Mouse (Mus musculus): ENCODE measurements around the gene Cfap299. TPM values are rescaled to one million over a fixed set of nuclear protein-coding genes. Genes with fewer than 3 reads are reported as not detected.

The Cfap299 gene
- polyA plus RNA-seq, 1 experiment from 2014 or later: 0.35 TPM

DNA sequence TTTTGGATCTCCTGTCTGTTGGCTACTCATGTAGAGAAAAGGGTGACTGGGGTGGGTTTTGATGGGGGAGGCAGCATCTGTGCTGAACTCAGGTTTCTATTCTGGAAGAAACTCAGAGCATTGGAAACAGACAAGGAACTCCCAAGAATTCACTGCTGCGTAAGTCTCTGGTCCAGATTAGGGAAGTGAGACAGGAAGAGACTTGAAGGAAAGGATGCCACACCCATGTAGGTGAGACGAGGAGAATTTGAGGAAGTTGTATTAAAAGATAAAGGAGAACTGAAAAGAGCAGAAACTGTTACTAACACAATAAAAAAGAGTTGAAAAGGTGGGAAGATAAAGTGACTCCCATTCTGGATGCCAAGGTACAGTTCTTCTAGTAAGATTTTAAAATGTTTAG lies 249.3 kb downstream of the Cfap299 start:
- Histone ChIP-seq H3K27ac (replicated peaks; ENCODE audit: low read depth, low read length) (no peak overlapping the region), H3K4me2 (ENCODE audit: low read depth, severe bottlenecking) (no peak overlapping the region), H3K4me3 (ENCODE audit: low read depth, low read length) (no peak overlapping the region), H3K9ac (ENCODE audit: low read length) (no peak overlapping the region), H3K4me1 (ENCODE audit: control insufficient read depth, insufficient read depth, low read length) (no peaks in the 10 kb centered on the region), H3K36me3 (ENCODE audit: control insufficient read depth, insufficient read depth, low read length) (no peaks in the 10 kb centered on the region), H3K27me3 (ENCODE audit: control insufficient read depth, insufficient read depth, low read length) (no peaks in the 10 kb centered on the region), H3K9me3 (ENCODE audit: control insufficient read depth, low read length) (no peaks in the 10 kb centered on the region)
- 74% methylated on average over 2 of the region's 2 CpGs for WGBS
- ATAC-seq (ENCODE audit: insufficient number of reproducible peaks, low FRiP score, low TSS enrichment, low read depth): no peak
- no peak for DNase-seq (ENCODE audit: low spot score)

DNA sequence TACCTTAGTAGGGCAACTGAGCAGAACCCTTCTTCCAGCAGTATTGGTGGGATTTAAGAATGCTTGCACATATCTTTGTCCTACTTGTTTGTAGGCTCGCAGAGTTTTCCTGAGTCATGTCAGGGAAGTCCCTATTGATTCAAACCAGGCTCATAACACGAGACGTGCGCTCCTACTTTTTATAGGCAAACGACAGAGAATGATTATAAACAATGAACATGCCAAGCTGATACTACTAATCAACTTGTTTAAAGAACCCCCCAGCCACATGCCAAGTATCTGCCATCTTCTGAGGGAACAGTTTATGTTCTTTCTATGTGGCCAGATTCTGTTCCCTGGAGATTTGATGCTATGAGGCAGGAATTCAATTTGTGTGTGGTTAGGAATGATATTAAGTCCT lies 251.7 kb downstream of the Cfap299 start:
- DNase-seq (ENCODE audit: low spot score): no peak
- H3K4me2 ChIP-seq (ENCODE audit: low read depth, severe bottlenecking): no peak overlapping the region
- no peaks in the 10 kb centered on the region for H3K27me3 ChIP-seq (ENCODE audit: control insufficient read depth, insufficient read depth, low read length)
- no peak for ATAC-seq (ENCODE audit: insufficient number of reproducible peaks, low FRiP score, low TSS enrichment, low read depth)
- H3K9me3 ChIP-seq (ENCODE audit: control insufficient read depth, low read length): no peaks in the 10 kb centered on the region
- no peak overlapping the region for H3K27ac ChIP-seq (replicated peaks; ENCODE audit: low read depth, low read length)
- WGBS: 62% methylated on average over 5 of the region's 5 CpGs
- no peaks in the 10 kb centered on the region for H3K4me1 ChIP-seq (ENCODE audit: control insufficient read depth, insufficient read depth, low read length)
- H3K9ac ChIP-seq (ENCODE audit: low read length): no peak overlapping the region
- H3K4me3 ChIP-seq (ENCODE audit: low read depth, low read length): no peak overlapping the region
- no peaks in the 10 kb centered on the region for H3K36me3 ChIP-seq (ENCODE audit: control insufficient read depth, insufficient read depth, low read length)

DNA sequence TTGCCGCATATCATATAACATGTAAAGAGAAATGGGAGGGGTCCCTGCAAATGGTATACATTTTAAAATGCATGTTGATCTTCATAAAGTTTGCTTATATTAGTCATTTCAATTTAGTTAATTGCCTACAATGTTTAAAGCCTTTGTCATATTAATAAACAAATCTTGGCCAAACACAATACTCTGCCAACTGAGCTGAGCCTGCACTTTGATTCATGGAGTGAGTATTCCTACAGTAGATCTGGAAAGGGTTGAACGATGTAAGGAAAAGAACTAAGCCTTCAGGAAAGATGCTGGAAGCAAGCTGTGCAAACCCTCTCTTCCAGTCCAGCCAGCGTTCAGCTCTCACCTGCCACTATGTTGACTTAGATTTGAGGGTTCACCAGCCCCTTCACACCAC lies 252.9 kb downstream of the Cfap299 start:
- ATAC-seq (ENCODE audit: insufficient number of reproducible peaks, low FRiP score, low TSS enrichment, low read depth) (no peak), DNase-seq (ENCODE audit: low spot score) (no peak)
- H3K27me3 ChIP-seq (ENCODE audit: control insufficient read depth, insufficient read depth, low read length): no peaks in the 10 kb centered on the region
- H3K4me1 ChIP-seq (ENCODE audit: control insufficient read depth, insufficient read depth, low read length): no peaks in the 10 kb centered on the region
- no peak overlapping the region for H3K4me2 ChIP-seq (ENCODE audit: low read depth, severe bottlenecking)
- no peak overlapping the region for H3K4me3 ChIP-seq (ENCODE audit: low read depth, low read length)
- H3K36me3 ChIP-seq (ENCODE audit: control insufficient read depth, insufficient read depth, low read length): no peaks in the 10 kb centered on the region
- H3K9me3 ChIP-seq (ENCODE audit: control insufficient read depth, low read length): no peaks in the 10 kb centered on the region
- H3K27ac ChIP-seq (replicated peaks; ENCODE audit: low read depth, low read length): no peak overlapping the region
- WGBS: 93% methylated on average over 3 of the region's 3 CpGs
- no peak overlapping the region for H3K9ac ChIP-seq (ENCODE audit: low read length)

- DNase-seq (ENCODE audit: low spot score) (no peak), ATAC-seq (ENCODE audit: insufficient number of reproducible peaks, low FRiP score, low TSS enrichment, low read depth) (no peak)
- Histone ChIP-seq H3K9me3 (ENCODE audit: control insufficient read depth, low read length) (no peaks in the 10 kb centered on the region), H3K27ac (replicated peaks; ENCODE audit: low read depth, low read length) (no peak overlapping the region), H3K36me3 (ENCODE audit: control insufficient read depth, insufficient read depth, low read length) (no peaks in the 10 kb centered on the region), H3K4me3 (ENCODE audit: low read depth, low read length) (no peak overlapping the region), H3K9ac (ENCODE audit: low read length) (no peak overlapping the region), H3K4me1 (ENCODE audit: control insufficient read depth, insufficient read depth, low read length) (no peaks in the 10 kb centered on the region), H3K4me2 (ENCODE audit: low read depth, severe bottlenecking) (no peak overlapping the region), H3K27me3 (ENCODE audit: control insufficient read depth, insufficient read depth, low read length) (no peaks in the 10 kb centered on the region)
Measured at GRCm38 (mm10) chr5:98585915-98586314, 256.8 kb downstream of the Cfap299 start.

DNA sequence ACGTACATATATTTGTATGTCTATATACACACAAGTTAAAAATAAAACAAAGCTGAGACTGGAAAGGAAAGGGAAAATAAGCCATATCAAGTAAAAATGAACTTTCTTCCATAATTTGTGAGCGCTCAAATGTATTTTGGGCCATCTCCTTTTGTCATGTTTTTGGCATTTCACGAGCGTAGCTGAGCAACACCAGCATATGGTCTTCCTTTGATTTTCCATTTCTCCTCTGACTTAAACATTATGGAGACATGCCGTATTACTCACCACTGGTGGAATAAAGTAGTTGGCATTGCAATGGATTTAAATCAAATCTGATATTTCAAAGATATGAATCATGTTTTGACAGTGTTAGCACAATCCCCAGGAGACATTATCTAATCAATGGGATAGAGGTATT lies 284.4 kb downstream of the Cfap299 start:
- Histone ChIP-seq H3K4me2 (ENCODE audit: low read depth, severe bottlenecking) (no peak overlapping the region), H3K36me3 (ENCODE audit: control insufficient read depth, insufficient read depth, low read length) (no peaks in the 10 kb centered on the region), H3K4me3 (ENCODE audit: low read depth, low read length) (no peak overlapping the region), H3K4me1 (ENCODE audit: control insufficient read depth, insufficient read depth, low read length) (no peaks in the 10 kb centered on the region), H3K9ac (ENCODE audit: low read length) (no peak overlapping the region), H3K27me3 (ENCODE audit: control insufficient read depth, insufficient read depth, low read length) (no peaks in the 10 kb centered on the region), H3K9me3 (ENCODE audit: control insufficient read depth, low read length) (no peaks in the 10 kb centered on the region), H3K27ac (replicated peaks; ENCODE audit: low read depth, low read length) (no peak overlapping the region)
- WGBS: 91% methylated on average over 5 of the region's 5 CpGs
- ATAC-seq (ENCODE audit: insufficient number of reproducible peaks, low FRiP score, low TSS enrichment, low read depth): no peak
- no peak for DNase-seq (ENCODE audit: low spot score)

DNA sequence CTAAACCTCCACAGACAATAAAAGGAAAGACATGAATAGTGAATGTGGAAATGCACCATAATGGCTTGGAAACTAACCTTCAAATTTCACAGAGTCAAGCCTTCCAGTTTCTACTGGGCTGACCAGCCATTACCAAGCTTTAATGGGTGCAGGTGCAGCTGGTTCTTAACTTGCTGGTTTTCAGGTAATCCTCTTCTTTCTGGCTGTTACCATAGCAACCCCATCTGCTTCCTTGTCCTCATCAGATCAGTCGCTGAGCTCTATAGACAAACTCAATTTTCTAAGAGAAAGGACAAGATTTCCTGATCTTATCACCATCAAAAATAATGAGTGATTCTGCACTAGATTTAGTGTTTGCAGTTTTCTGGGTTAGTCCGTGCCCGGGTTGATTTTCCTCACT lies 287.8 kb downstream of the Cfap299 start:
- Histone ChIP-seq H3K4me3 (ENCODE audit: low read depth, low read length) (no peak overlapping the region), H3K9ac (ENCODE audit: low read length) (no peak overlapping the region), H3K27me3 (ENCODE audit: control insufficient read depth, insufficient read depth, low read length) (no peaks in the 10 kb centered on the region), H3K36me3 (ENCODE audit: control insufficient read depth, insufficient read depth, low read length) (no peaks in the 10 kb centered on the region), H3K27ac (replicated peaks; ENCODE audit: low read depth, low read length) (no peak overlapping the region), H3K4me2 (ENCODE audit: low read depth, severe bottlenecking) (no peak overlapping the region), H3K4me1 (ENCODE audit: control insufficient read depth, insufficient read depth, low read length) (no peaks in the 10 kb centered on the region), H3K9me3 (ENCODE audit: control insufficient read depth, low read length) (no peaks in the 10 kb centered on the region)
- DNase-seq (ENCODE audit: low spot score) (no peak), ATAC-seq (ENCODE audit: insufficient number of reproducible peaks, low FRiP score, low TSS enrichment, low read depth) (no peak)
- WGBS: 76% methylated on average over 3 of the region's 3 CpGs

- DNase-seq (ENCODE audit: low spot score): no peak
- Histone ChIP-seq H3K4me3 (ENCODE audit: low read depth, low read length) (no peak overlapping the region), H3K4me2 (ENCODE audit: low read depth, severe bottlenecking) (no peak overlapping the region), H3K27ac (replicated peaks; ENCODE audit: low read depth, low read length) (no peak overlapping the region), H3K9me3 (ENCODE audit: control insufficient read depth, low read length) (no peaks in the 10 kb centered on the region), H3K36me3 (ENCODE audit: control insufficient read depth, insufficient read depth, low read length) (no peaks in the 10 kb centered on the region), H3K27me3 (ENCODE audit: control insufficient read depth, insufficient read depth, low read length) (no peaks in the 10 kb centered on the region), H3K4me1 (ENCODE audit: control insufficient read depth, insufficient read depth, low read length) (no peaks in the 10 kb centered on the region), H3K9ac (ENCODE audit: low read length) (no peak overlapping the region)
- 96% methylated on average over 4 of the region's 4 CpGs for WGBS
- no peak for ATAC-seq (ENCODE audit: insufficient number of reproducible peaks, low FRiP score, low TSS enrichment, low read depth)
Measured at GRCm38 (mm10) chr5:98617416-98617815, 288.3 kb downstream of the Cfap299 start.

GRCm38 (mm10) chr5:98650345-98650744 lies 321.2 kb downstream of the Cfap299 start:
- H3K36me3 ChIP-seq (ENCODE audit: control insufficient read depth, insufficient read depth, low read length): no peaks in the 10 kb centered on the region
- H3K9ac ChIP-seq (ENCODE audit: low read length): no peak overlapping the region
- no peaks in the 10 kb centered on the region for H3K9me3 ChIP-seq (ENCODE audit: control insufficient read depth, low read length)
- no peak for DNase-seq (ENCODE audit: low spot score)
- no peaks in the 10 kb centered on the region for H3K27me3 ChIP-seq (ENCODE audit: control insufficient read depth, insufficient read depth, low read length)
- ATAC-seq (ENCODE audit: insufficient number of reproducible peaks, low FRiP score, low TSS enrichment, low read depth): no peak
- no peaks in the 10 kb centered on the region for H3K4me1 ChIP-seq (ENCODE audit: control insufficient read depth, insufficient read depth, low read length)
- H3K4me3 ChIP-seq (ENCODE audit: low read depth, low read length): no peak overlapping the region
- H3K4me2 ChIP-seq (ENCODE audit: low read depth, severe bottlenecking): no peak overlapping the region
- H3K27ac ChIP-seq (replicated peaks; ENCODE audit: low read depth, low read length): no peak overlapping the region

GRCm38 (mm10) chr5:98651049-98651448 lies 321.9 kb downstream of the Cfap299 start:
- Histone ChIP-seq H3K4me2 (ENCODE audit: low read depth, severe bottlenecking) (no peak overlapping the region), H3K36me3 (ENCODE audit: control insufficient read depth, insufficient read depth, low read length) (no peaks in the 10 kb centered on the region), H3K4me3 (ENCODE audit: low read depth, low read length) (no peak overlapping the region), H3K9ac (ENCODE audit: low read length) (no peak overlapping the region), H3K4me1 (ENCODE audit: control insufficient read depth, insufficient read depth, low read length) (no peaks in the 10 kb centered on the region), H3K9me3 (ENCODE audit: control insufficient read depth, low read length) (no peaks in the 10 kb centered on the region), H3K27me3 (ENCODE audit: control insufficient read depth, insufficient read depth, low read length) (no peaks in the 10 kb centered on the region), H3K27ac (replicated peaks; ENCODE audit: low read depth, low read length) (no peak overlapping the region)
- WGBS: 78% methylated on average over 5 of the region's 5 CpGs
- DNase-seq (ENCODE audit: low spot score): no peak
- ATAC-seq (ENCODE audit: insufficient number of reproducible peaks, low FRiP score, low TSS enrichment, low read depth): no peak

Measured in limb, embryonic 11.5 days (tissue).